Mouse (Mus musculus): ENCODE measurements at regions not wholly inside any gene's neighbourhood (a gene's known extent, or its start where the extent isn't known, plus 50 kb on each side); places are given as distances from the start of the nearest gene placed in this dataset.
A peak's percentile ranks its signal among the peaks of the same experiment; 100 is the strongest.

DNA sequence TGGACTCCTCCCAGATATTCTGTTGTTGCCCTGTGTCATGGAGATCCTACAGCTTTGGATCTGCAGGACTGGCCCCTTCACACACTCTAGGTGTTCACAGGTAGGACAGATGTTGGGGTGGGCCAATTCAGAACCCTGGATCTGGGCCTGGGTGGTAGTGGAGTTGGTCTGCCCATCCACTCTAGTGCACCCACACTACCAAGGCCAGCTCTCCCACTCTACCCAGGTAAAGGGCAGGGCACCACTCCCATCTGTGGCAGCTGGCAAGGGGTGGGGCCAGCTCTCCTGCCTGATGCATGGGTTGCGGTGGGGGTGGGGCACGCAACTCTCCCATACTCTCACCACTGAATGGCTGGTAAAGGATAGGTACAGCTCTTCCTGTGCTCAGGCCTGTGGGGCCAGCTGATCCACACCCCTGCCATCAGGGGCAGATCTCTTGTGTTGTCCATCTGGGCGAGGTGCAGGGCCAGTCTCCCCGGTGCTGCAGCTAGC is 76.5 kb downstream of the Gja1 start:
- 93% methylated on average over 4 of the region's 4 CpGs for WGBS
- Histone ChIP-seq H3K27ac (no peak overlapping the region), H3K4me3 (no peak overlapping the region), H3K27me3 (no peaks in the 10 kb centered on the region), H3K9ac (no peak overlapping the region), H3K36me3 (no peaks in the 10 kb centered on the region), H3K4me1 (no peaks in the 10 kb centered on the region), H3K4me2 (replicated peaks) (no peak overlapping the region), H3K9me3 (replicated peaks) (no peaks in the 10 kb centered on the region)
- ATAC-seq (ENCODE audit: low FRiP score): no peak

DNA sequence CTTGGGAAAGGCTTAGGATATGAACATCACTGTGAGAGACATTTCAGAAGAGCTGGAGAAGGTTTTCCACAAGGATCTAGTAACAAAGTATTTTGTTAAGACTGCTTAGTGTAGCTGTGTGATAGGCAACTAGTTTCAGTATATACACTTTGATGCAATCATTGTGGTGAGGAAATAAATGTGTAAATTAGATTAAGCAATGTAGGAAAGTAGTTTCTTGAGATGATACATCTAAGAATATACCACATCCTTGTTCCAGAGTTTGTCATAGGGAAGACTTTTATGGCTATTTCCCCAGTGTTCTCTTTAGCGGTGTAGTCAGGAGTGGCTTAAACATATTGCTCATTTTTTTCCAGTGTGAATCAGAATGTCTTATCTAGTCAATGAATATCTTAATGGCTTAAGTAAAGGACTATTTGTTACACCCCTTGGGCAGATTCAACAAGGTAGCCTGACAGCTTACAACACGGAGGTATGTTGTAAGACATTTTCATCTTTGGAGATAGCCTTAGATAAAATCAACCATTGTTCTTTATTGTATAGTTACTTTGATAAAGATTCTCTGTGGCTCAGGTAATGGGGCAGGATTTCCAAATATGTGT is 78.8 kb downstream of the Gja1 start:
- 85% methylated on average over 2 of the region's 2 CpGs for WGBS
- no peaks in the 10 kb centered on the region for H3K4me1 ChIP-seq
- H3K9me3 ChIP-seq (replicated peaks): no peaks in the 10 kb centered on the region
- H3K27ac ChIP-seq: no peak overlapping the region
- no peak overlapping the region for H3K9ac ChIP-seq
- no peaks in the 10 kb centered on the region for H3K36me3 ChIP-seq
- H3K27me3 ChIP-seq: no peaks in the 10 kb centered on the region
- no peak for ATAC-seq (ENCODE audit: low FRiP score)
- no peak overlapping the region for H3K4me2 ChIP-seq (replicated peaks)
- H3K4me3 ChIP-seq: no peak overlapping the region

DNA sequence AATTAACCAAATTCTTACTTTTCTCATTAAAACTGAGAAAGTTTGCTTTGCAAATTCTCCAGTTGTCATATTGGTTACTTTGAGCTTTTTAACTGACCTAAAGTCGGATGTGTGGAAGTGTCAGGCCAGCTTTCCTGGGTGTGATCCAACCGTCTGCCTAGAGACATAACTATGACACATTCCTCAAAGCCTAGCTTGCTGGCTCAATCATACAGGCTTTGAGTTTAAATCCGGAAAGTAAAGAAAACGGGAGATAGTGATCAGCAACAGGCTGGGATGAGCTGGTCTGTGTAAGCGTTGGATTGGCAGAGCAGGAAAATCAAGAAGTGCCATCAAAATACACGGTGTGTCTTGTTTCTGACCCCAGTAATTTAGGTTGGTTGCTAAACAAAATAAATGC is 91.4 kb downstream of the Gja1 start:
- ATAC-seq (ENCODE audit: low FRiP score): no peak
- Histone ChIP-seq H3K4me2 (replicated peaks) (no peak overlapping the region), H3K27ac (no peak overlapping the region), H3K9ac (no peak overlapping the region), H3K36me3 (no peaks in the 10 kb centered on the region), H3K4me1 (no peaks in the 10 kb centered on the region), H3K27me3 (no peaks in the 10 kb centered on the region), H3K9me3 (replicated peaks) (no peaks in the 10 kb centered on the region), H3K4me3 (no peak overlapping the region)
- 56% methylated on average over 6 of the region's 6 CpGs for WGBS

DNA sequence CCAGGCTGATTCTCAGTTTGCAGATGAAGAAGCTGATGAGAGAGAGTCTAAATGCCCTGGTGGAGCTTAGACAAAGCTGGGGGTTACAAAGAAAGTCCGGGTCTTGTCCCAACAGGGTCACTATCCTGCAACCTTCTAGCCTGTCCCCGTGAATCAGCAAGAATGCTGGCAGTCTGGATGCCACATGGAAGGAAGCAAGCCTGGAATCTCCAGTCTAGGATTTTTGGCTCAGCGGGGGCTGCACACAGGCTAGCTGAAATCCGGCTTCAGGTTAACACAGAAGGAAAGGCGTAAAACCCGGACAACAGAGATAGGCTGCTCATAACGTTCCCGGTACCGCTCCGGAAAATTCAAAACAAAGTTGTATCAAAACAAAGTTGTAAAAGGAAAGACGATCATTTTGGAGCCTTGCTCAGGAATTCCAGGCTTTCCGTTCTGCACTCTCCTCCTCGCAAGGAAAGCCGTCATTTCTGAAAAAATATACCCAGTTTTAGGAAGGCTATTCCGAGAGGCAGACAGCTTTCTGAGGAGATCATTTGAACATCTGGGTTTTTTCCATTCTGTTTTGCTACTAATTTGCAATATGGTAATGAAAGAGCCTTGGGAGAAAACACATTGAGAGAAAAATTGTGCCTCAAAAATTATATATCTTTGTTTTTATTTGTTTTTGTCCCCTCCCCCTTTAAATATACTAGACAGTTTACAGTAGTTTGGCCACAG is 92.0 kb downstream of the Gja1 start:
- H3K4me2 ChIP-seq (replicated peaks): no peak overlapping the region; the same call in 1 of the 2 replicates
- WGBS: 58% methylated on average over 15 of the region's 15 CpGs

DNA sequence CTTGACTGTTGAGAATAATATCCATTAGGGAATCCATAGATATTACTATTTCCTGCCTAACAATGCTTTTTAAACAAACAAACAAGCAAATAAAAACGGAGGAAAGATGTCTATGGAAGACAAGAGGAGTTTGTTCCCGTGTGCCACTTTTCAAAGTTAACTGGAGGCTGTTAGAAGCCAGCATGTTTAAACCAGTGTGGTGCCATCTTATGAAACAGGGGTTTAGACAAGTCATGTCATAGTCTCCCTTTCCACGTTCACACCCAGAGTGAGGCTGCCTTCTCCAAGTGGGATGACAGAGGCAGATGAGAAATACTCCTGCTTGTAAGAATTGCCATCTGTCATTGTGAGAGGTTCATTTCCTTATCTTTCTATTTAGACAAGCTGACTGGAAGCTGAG is 92.8 kb downstream of the Gja1 start:
- Histone ChIP-seq H3K9me3 (replicated peaks) (no peaks in the 10 kb centered on the region), H3K4me1 (no peaks in the 10 kb centered on the region), H3K27me3 (no peaks in the 10 kb centered on the region), H3K27ac (no peak overlapping the region), H3K4me2 (replicated peaks) (no peak overlapping the region), H3K4me3 (no peak overlapping the region), H3K9ac (no peak overlapping the region), H3K36me3 (no peaks in the 10 kb centered on the region)
- WGBS: 72% methylated on average over 3 of the region's 3 CpGs
- ATAC-seq (ENCODE audit: low FRiP score): no peak

More for the DNA sequence above, 92.0 kb downstream of the Gja1 start:
- Histone ChIP-seq H3K4me3 (no peak overlapping the region), H3K9ac (no peak overlapping the region), H3K9me3 (replicated peaks) (no peaks in the 10 kb centered on the region), H3K36me3 (no peaks in the 10 kb centered on the region), H3K4me1 (no peaks in the 10 kb centered on the region), H3K27me3 (no peaks in the 10 kb centered on the region), H3K27ac (peak overlapping the region; percentile 23; the same call in 1 of the 2 replicates)
- ATAC-seq (ENCODE audit: low FRiP score): no peak

DNA sequence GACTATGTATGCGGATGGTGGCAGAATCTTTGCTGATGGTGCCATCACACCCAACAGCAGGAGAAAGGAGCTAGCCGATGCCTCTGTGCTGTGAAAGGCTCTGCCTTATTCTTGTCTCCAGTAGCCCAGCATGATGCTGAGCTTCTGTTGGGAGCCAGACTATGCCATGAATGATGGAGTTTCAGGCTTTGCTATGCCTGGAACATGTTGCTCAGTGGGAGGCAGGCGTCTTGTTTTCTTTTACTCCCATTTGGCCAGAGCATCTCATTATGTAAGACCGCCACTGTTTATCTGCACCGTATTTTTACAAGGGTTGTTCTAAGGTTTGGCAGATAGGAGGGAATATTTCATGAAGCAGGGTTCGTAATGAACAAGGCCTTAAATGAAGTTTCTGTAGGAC is 97.8 kb downstream of the Gja1 start:
- H3K4me3 ChIP-seq: no peak overlapping the region
- H3K4me1 ChIP-seq: no peaks in the 10 kb centered on the region
- H3K9me3 ChIP-seq (replicated peaks): no peaks in the 10 kb centered on the region
- ATAC-seq (ENCODE audit: low FRiP score): no peak
- no peaks in the 10 kb centered on the region for H3K36me3 ChIP-seq
- 53% methylated on average over 6 of the region's 6 CpGs for WGBS
- no peak overlapping the region for H3K9ac ChIP-seq
- H3K27ac ChIP-seq: no peak overlapping the region
- H3K4me2 ChIP-seq (replicated peaks): no peak overlapping the region
- no peaks in the 10 kb centered on the region for H3K27me3 ChIP-seq

DNA sequence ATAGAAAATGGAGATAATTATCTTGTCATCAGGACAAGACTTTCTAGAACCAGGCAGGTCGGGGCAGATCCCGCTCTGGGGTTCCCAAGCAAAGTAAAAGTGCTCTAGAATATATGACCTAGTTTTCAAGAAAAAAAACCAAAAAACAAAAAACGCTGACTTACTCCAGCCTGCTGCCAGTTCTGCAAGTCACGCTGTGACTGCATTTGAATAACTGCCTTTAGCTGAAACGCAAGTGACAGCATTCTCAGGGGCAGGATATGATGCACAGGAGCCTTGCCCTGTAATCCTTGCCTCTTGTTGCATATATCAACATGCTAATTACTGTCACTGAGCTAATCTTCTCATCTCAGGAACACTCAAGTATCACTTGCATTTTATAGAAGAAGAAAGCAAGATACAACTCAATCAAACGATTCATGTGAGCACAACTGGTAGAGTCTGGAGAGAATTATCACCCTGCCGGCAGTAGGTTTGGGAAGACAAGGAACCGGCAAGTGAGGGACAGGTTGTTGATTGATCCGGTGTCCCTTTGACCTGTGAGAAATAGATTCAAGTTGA is 105.1 kb downstream of the Gja1 start:
- H3K27me3 ChIP-seq: no peaks in the 10 kb centered on the region
- no peak overlapping the region for H3K9ac ChIP-seq
- H3K4me1 ChIP-seq: no peaks in the 10 kb centered on the region
- 61% methylated on average over 9 of the region's 9 CpGs for WGBS
- H3K27ac ChIP-seq: no peak overlapping the region
- H3K4me2 ChIP-seq (replicated peaks): no peak overlapping the region
- H3K9me3 ChIP-seq (replicated peaks): no peaks in the 10 kb centered on the region
- no peaks in the 10 kb centered on the region for H3K36me3 ChIP-seq
- no peak for ATAC-seq (ENCODE audit: low FRiP score)
- H3K4me3 ChIP-seq: no peak overlapping the region

DNA sequence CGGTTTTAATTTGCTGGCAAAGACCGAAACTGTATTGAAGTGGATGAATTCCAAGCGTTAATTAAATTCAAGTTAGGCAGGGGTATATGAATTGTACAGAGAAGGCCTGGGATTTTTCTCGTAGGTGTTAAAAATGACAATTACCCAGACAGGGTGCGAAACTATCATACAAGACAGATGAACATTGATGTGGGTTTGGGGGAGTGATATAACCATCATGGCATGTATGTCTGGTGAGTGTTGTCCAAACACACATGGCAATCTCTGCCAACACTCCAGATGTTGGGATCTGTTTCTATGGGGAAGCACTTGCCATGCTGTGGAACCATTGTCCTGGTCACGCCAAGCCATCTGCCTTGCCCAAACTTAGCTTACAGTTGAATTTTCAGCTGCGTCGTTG is 107.8 kb downstream of the Gja1 start:
- Histone ChIP-seq H3K9me3 (replicated peaks) (no peaks in the 10 kb centered on the region), H3K36me3 (no peaks in the 10 kb centered on the region), H3K9ac (no peak overlapping the region), H3K4me1 (no peaks in the 10 kb centered on the region), H3K4me2 (replicated peaks) (no peak overlapping the region), H3K4me3 (no peak overlapping the region), H3K27ac (no peak overlapping the region), H3K27me3 (no peaks in the 10 kb centered on the region)
- WGBS: 95% methylated on average over 8 of the region's 8 CpGs
- ATAC-seq (ENCODE audit: low FRiP score): no peak

DNA sequence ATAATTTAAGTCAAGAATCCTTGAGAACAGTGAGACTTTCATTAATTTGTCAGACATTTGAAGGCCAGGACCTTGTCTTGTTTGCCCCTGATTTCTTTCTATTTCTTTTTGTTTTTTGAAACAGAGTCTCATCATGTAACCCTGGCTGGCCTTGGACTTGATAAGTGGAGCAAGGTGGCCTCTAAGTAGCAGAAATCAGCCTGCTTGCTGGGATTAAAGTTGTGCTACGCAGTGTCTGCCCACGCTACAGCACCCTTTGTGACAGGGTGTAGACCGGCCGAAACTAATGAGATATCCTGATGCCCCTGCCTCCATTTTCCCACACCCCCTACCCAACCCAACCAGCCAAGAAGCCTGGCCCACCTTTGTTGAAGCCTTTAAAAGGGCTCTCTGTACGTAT is 108.6 kb downstream of the Gja1 start:
- Histone ChIP-seq H3K4me3 (no peak overlapping the region), H3K9ac (no peak overlapping the region), H3K4me2 (replicated peaks) (no peak overlapping the region), H3K4me1 (no peaks in the 10 kb centered on the region), H3K36me3 (no peaks in the 10 kb centered on the region), H3K9me3 (replicated peaks) (no peaks in the 10 kb centered on the region), H3K27ac (no peak overlapping the region), H3K27me3 (no peaks in the 10 kb centered on the region)
- 92% methylated on average over 5 of the region's 5 CpGs for WGBS
- ATAC-seq (ENCODE audit: low FRiP score): no peak

DNA sequence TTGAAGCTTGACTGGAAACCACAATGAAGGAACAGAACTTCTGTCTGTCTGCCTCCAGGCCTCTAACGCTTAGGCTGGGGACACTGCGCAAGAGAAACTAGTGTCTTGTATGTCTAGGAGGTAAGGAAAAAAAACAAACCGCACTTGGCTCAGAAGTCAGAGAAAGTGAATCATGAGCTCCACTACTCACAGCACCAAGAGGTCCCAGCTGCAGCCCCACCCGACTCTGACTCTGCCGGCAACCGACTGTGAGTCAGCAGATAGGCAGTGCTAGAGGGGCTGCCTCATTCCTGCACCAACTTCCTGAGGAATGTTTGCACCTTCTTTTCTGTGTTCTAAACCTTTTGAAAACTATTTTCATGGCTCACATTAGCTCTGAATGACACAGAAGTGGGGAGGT is 109.5 kb downstream of the Gja1 start:
- Histone ChIP-seq H3K4me2 (replicated peaks) (no peak overlapping the region), H3K36me3 (no peaks in the 10 kb centered on the region), H3K9me3 (replicated peaks) (no peaks in the 10 kb centered on the region), H3K27ac (no peak overlapping the region), H3K9ac (no peak overlapping the region), H3K4me1 (no peaks in the 10 kb centered on the region), H3K4me3 (no peak overlapping the region), H3K27me3 (no peaks in the 10 kb centered on the region)
- 63% methylated on average over 6 of the region's 6 CpGs for WGBS
- no peak for ATAC-seq (ENCODE audit: low FRiP score)

DNA sequence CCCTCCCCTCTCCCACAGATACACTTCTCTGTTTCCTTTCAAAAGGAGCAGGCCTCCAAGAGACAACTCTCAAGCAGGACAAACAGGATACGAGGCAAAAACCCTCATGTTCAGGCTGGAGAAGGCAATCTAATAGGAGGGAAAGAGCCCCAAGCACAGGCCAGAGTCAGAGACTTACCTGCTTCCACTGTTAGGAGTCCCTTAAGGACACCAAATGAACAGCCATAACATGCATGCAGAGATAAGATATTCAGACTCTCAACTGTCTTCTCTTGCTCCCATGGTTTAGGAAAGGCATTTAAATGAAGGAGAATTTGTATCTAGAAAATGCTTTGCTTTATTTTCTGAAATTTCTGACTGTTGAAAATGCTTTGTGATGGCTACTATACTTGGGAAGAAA is 116.3 kb downstream of the Gja1 start:
- ATAC-seq (ENCODE audit: low FRiP score): no peak
- Histone ChIP-seq H3K4me1 (no peaks in the 10 kb centered on the region), H3K27ac (no peak overlapping the region), H3K4me3 (no peak overlapping the region), H3K9me3 (replicated peaks) (no peaks in the 10 kb centered on the region), H3K9ac (no peak overlapping the region), H3K4me2 (replicated peaks) (no peak overlapping the region), H3K36me3 (no peaks in the 10 kb centered on the region), H3K27me3 (no peaks in the 10 kb centered on the region)
- WGBS: 72% methylated on average over 1 of the region's 1 CpGs

DNA sequence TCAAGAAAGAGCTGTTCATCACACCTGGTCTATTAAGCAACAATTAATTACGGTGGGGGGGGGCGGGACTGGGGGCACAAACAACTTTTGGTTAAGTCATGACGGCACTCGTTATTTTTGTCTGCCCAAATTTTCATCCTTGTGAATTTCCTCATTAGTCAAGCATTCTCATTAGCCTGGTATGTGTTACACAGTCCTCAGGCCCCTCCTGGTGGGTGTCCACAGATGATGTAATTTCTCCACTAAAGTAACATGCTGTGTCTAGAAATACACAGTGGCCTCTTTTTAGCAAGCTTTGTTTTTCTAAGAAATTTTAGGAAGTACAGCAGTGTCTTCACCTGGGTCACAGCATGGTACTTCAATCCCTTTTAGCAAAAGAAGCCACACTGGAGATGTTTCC is 118.2 kb downstream of the Gja1 start:
- H3K9ac ChIP-seq: no peak overlapping the region
- WGBS: 77% methylated on average over 4 of the region's 4 CpGs
- no peak for ATAC-seq (ENCODE audit: low FRiP score)
- no peaks in the 10 kb centered on the region for H3K27me3 ChIP-seq
- no peak overlapping the region for H3K27ac ChIP-seq
- H3K4me3 ChIP-seq: no peak overlapping the region
- no peaks in the 10 kb centered on the region for H3K9me3 ChIP-seq (replicated peaks)
- H3K36me3 ChIP-seq: no peaks in the 10 kb centered on the region
- H3K4me1 ChIP-seq: no peaks in the 10 kb centered on the region
- H3K4me2 ChIP-seq (replicated peaks): no peak overlapping the region

DNA sequence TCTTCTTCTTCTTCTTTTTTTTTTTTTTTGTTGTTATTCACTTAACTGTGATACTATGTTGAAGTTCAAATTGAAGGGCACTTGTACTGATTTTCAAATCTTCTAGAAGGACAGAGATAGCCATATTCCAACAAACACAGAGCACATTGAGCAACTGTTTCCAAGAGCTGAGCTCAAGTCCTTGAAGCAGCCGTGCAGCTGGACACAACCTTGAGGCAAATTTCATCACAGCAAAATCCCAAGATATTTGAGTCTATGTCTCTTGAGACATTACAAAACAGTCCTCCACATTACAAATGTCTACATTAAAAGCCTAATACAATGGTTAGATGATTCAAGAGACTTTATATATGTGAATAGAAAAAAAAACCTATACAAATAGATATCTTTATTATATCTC is 141.9 kb downstream of the Gja1 start:
- H3K27ac ChIP-seq: no peak overlapping the region
- 78% methylated on average over 1 of the region's 1 CpGs for WGBS
- no peaks in the 10 kb centered on the region for H3K36me3 ChIP-seq
- H3K4me1 ChIP-seq: no peaks in the 10 kb centered on the region
- no peaks in the 10 kb centered on the region for H3K9me3 ChIP-seq (replicated peaks)
- H3K4me3 ChIP-seq: no peak overlapping the region
- ATAC-seq (ENCODE audit: low FRiP score): no peak
- no peaks in the 10 kb centered on the region for H3K27me3 ChIP-seq
- H3K4me2 ChIP-seq (replicated peaks): no peak overlapping the region
- no peak overlapping the region for H3K9ac ChIP-seq

Measured in hindbrain, embryonic 12.5 days (tissue).